Mouse (Mus musculus) limb, embryonic 12.5 days (tissue): Measurements from ENCODE around the gene Svep1. TPM values are rescaled to one million over a fixed set of nuclear protein-coding genes. Genes with fewer than 3 reads are reported as not detected.

Experiments
- ATAC-seq: fragments of 200-750 bp; cut with Nextera tagmentation; 2 replicates; pipeline ENCODE4 v1.8.0; 2017; ENCODE audit warnings: low read depth, moderate TSS enrichment; ENCODE audit not compliant: insufficient number of reproducible peaks, insufficient read depth, low FRiP score, low TSS enrichment
- H3K27ac ChIP-seq: fragments of 300-500 bp; sonication (generic); 2 replicates; pipeline ENCODE4 v1.5.1; 2016; ENCODE audit warnings: mild to moderate bottlenecking, moderate library complexity
- H3K27me3 ChIP-seq: fragments of 300-500 bp; sonication (generic); 2 replicates; pipeline ENCODE4 v1.6.1; 2016; ENCODE audit warnings: mild to moderate bottlenecking, moderate library complexity
- H3K36me3 ChIP-seq: fragments of 300-500 bp; sonication (generic); 2 replicates; pipeline ENCODE4 v1.6.1; 2016; ENCODE audit warnings: mild to moderate bottlenecking, moderate library complexity
- H3K4me1 ChIP-seq: fragments of 300-500 bp; sonication (generic); replicated peaks from 2 replicates; pipeline ENCODE4 v1.6.1; 2016
- H3K4me2 ChIP-seq: fragments of 300-500 bp; sonication (generic); 2 replicates; pipeline ENCODE4 v1.6.1; 2016; ENCODE audit warnings: mild to moderate bottlenecking, moderate library complexity
- H3K4me3 ChIP-seq: fragments of 300-500 bp; sonication (generic); replicated peaks from 2 replicates; pipeline ENCODE4 v1.5.1; 2016; ENCODE audit warnings: mild to moderate bottlenecking
- H3K9ac ChIP-seq: fragments of 300-500 bp; sonication (generic); replicated peaks from 2 replicates; pipeline ENCODE4 v1.6.1; 2016; ENCODE audit warnings: mild to moderate bottlenecking, moderate library complexity
- H3K9me3 ChIP-seq: fragments of 300-500 bp; sonication (generic); 2 replicates; pipeline ENCODE4 v1.6.1; 2016; ENCODE audit warnings: mild to moderate bottlenecking, moderate library complexity
- WGBS: fragments of 180-500 bp; shearing (Covaris S2); methylation state at CpG from one replicate; pipeline ENCODE4 v1.1.7; 2016; 5-methylcytosine and 5-hydroxymethylcytosine counted together
- polyA plus RNA-seq: library from polyadenylated mRNA; unstranded; fragments of >200 nt; fragmentation: Nextera tagmentation; extraction: Ambion mirVana; gene quantifications from 2 replicates; pipeline ENCODE4 v1.2.1, GENCODE M21; 2016

Gene Svep1
- 3.9 and 4.6 TPM in 2 replicates for polyA plus RNA-seq

GRCm38 (mm10) chr4:58206115-58206945 lies at the start of gene Svep1:
Svep1 (minus strand) TSS chr4:58206859.
- peak; percentile 68 for ATAC-seq
- under 1% methylated on average over 47 of the region's 47 CpGs for WGBS
- Histone ChIP-seq H3K27ac (peak within 1 kb of the TSS; percentile 64), H3K27me3 (no peaks in the 10 kb centered on the region; the same call in none of the 2 replicates), H3K4me2 (peak within 1 kb of the TSS; percentile 97), H3K4me3 (peak within 1 kb of the TSS; percentile 65), H3K9ac (peak within 1 kb of the TSS; percentile 69), H3K36me3 (no peaks in the 10 kb centered on the region), H3K4me1 (peaks cover 18% of the 10 kb centered on the region), H3K9me3 (no peaks in the 10 kb centered on the region)

- Histone ChIP-seq H3K27ac (no peak overlapping the region), H3K36me3 (no peaks in the 10 kb centered on the region), H3K4me2 (no peak overlapping the region), H3K4me3 (no peak overlapping the region), H3K4me1 (no peaks in the 10 kb centered on the region), H3K9me3 (no peaks in the 10 kb centered on the region), H3K9ac (no peak overlapping the region), H3K27me3 (no peaks in the 10 kb centered on the region)
- 34% methylated on average over 5 of the region's 5 CpGs for WGBS
- no peak for ATAC-seq
Measured at GRCm38 (mm10) chr4:58253410-58253809, 46.8 kb upstream of the Svep1 start.

GRCm38 (mm10) chr4:58252381-58252780 lies 45.7 kb upstream of the Svep1 start:
- Histone ChIP-seq H3K4me1 (no peaks in the 10 kb centered on the region), H3K9ac (no peak overlapping the region), H3K27me3 (no peaks in the 10 kb centered on the region), H3K9me3 (no peaks in the 10 kb centered on the region), H3K4me2 (no peak overlapping the region), H3K36me3 (no peaks in the 10 kb centered on the region), H3K4me3 (no peak overlapping the region), H3K27ac (no peak overlapping the region)
- ATAC-seq: no peak
- WGBS: 92% methylated on average over 3 of the region's 3 CpGs

- H3K9me3 ChIP-seq: no peaks in the 10 kb centered on the region
- H3K4me2 ChIP-seq: no peak overlapping the region
- H3K36me3 ChIP-seq: no peaks in the 10 kb centered on the region
- H3K9ac ChIP-seq: no peak overlapping the region
- no peak overlapping the region for H3K4me3 ChIP-seq
- ATAC-seq: no peak
- H3K27me3 ChIP-seq: no peaks in the 10 kb centered on the region
- no peak overlapping the region for H3K27ac ChIP-seq
- WGBS: 75% methylated on average over 1 of the region's 1 CpGs
- H3K4me1 ChIP-seq: no peaks in the 10 kb centered on the region
Measured at GRCm38 (mm10) chr4:58245544-58245943, 38.9 kb upstream of the Svep1 start.

GRCm38 (mm10) chr4:58240416-58240815 lies 33.8 kb upstream of the Svep1 start:
- Histone ChIP-seq H3K36me3 (no peaks in the 10 kb centered on the region), H3K9ac (no peak overlapping the region), H3K9me3 (0 out of 2 replicates have a peak, but pooled peaks cover 5% of the 10 kb centered on the region), H3K4me3 (no peak overlapping the region), H3K27me3 (no peaks in the 10 kb centered on the region), H3K4me1 (no peaks in the 10 kb centered on the region), H3K27ac (no peak overlapping the region), H3K4me2 (no peak overlapping the region)
- WGBS: 84% methylated on average over 7 of the region's 7 CpGs
- no peak for ATAC-seq

- Histone ChIP-seq H3K9ac (no peak overlapping the region), H3K27me3 (no peaks in the 10 kb centered on the region), H3K9me3 (0 out of 2 replicates have a peak, but pooled peaks cover 5% of the 10 kb centered on the region), H3K36me3 (no peaks in the 10 kb centered on the region), H3K4me2 (no peak overlapping the region), H3K4me1 (peaks cover 5% of the 10 kb centered on the region), H3K4me3 (no peak overlapping the region), H3K27ac (no peak overlapping the region)
- no peak for ATAC-seq
- WGBS: 54% methylated on average over 6 of the region's 6 CpGs
Measured at GRCm38 (mm10) chr4:58235828-58236227, 29.2 kb upstream of the Svep1 start.

- H3K4me3 ChIP-seq: no peak overlapping the region
- no peak overlapping the region for H3K27ac ChIP-seq
- no peaks in the 10 kb centered on the region for H3K9me3 ChIP-seq
- no peak overlapping the region for H3K4me2 ChIP-seq
- H3K27me3 ChIP-seq: no peaks in the 10 kb centered on the region
- no peaks in the 10 kb centered on the region for H3K36me3 ChIP-seq
- H3K9ac ChIP-seq: no peak overlapping the region
- WGBS: 88% methylated on average over 2 of the region's 2 CpGs
- no peaks in the 10 kb centered on the region for H3K4me1 ChIP-seq
- no peak for ATAC-seq
Measured at GRCm38 (mm10) chr4:58223499-58223898, 16.8 kb upstream of the Svep1 start.

GRCm38 (mm10) chr4:58211374-58211773 lies 4.7 kb upstream of the Svep1 start:
- H3K36me3 ChIP-seq: no peaks in the 10 kb centered on the region
- H3K4me2 ChIP-seq: no peak overlapping the region
- 76% methylated on average over 6 of the region's 6 CpGs for WGBS
- H3K4me1 ChIP-seq: peaks cover 6% of the 10 kb centered on the region
- H3K4me3 ChIP-seq: no peak overlapping the region
- no peaks in the 10 kb centered on the region for H3K9me3 ChIP-seq
- no peak overlapping the region for H3K27ac ChIP-seq
- ATAC-seq: no peak
- H3K27me3 ChIP-seq: no peaks in the 10 kb centered on the region
- no peak overlapping the region for H3K9ac ChIP-seq

- no peaks in the 10 kb centered on the region; the same call in 1 of the 2 replicates for H3K27me3 ChIP-seq
- no peak overlapping the region for H3K4me2 ChIP-seq
- ATAC-seq: no peak
- no peaks in the 10 kb centered on the region for H3K36me3 ChIP-seq
- no peak overlapping the region for H3K27ac ChIP-seq
- H3K4me3 ChIP-seq: no peak overlapping the region
- no peak overlapping the region for H3K9ac ChIP-seq
- WGBS: 52% methylated on average over 5 of the region's 5 CpGs
- H3K4me1 ChIP-seq: peaks cover 7% of the 10 kb centered on the region
- no peaks in the 10 kb centered on the region for H3K9me3 ChIP-seq
Measured at GRCm38 (mm10) chr4:58210557-58211090, 4.0 kb upstream of the Svep1 start.

GRCm38 (mm10) chr4:58205750-58206114 lies 927 bp downstream of the Svep1 start:
- no peak for ATAC-seq
- Histone ChIP-seq H3K4me3 (peak overlapping the region; percentile 65), H3K9me3 (no peaks in the 10 kb centered on the region), H3K36me3 (no peaks in the 10 kb centered on the region), H3K27me3 (no peaks in the 10 kb centered on the region; the same call in none of the 2 replicates), H3K27ac (peak overlapping the region; percentile 64; the same call in 1 of the 2 replicates), H3K4me1 (peaks cover 18% of the 10 kb centered on the region), H3K4me2 (peak overlapping the region; percentile 97), H3K9ac (peak overlapping the region; percentile 69)
- WGBS: under 1% methylated on average over 31 of the region's 31 CpGs

GRCm38 (mm10) chr4:58201703-58202102 lies 5.0 kb downstream of the Svep1 start:
- peaks cover 13% of the 10 kb centered on the region for H3K4me1 ChIP-seq
- no peaks in the 10 kb centered on the region for H3K36me3 ChIP-seq
- no peak for ATAC-seq
- no peak overlapping the region for H3K9ac ChIP-seq
- WGBS: 84% methylated on average over 2 of the region's 2 CpGs
- no peaks in the 10 kb centered on the region for H3K9me3 ChIP-seq
- H3K27ac ChIP-seq: no peak overlapping the region
- no peak overlapping the region for H3K4me3 ChIP-seq
- no peak overlapping the region for H3K4me2 ChIP-seq
- H3K27me3 ChIP-seq: no peaks in the 10 kb centered on the region; the same call in none of the 2 replicates
